Mouse (Mus musculus) small intestine, adult 2 months (tissue): ENCODE data around the gene Bace1. TPM values are rescaled to one million over a fixed set of nuclear protein-coding genes. Genes with fewer than 3 reads are reported as not detected.

ENCODE experiments used
- H3K27ac ChIP-seq: fragments of 200-500 bp; 2 replicates; pipeline ENCODE4 v1.5.1; 2012; ENCODE audit warnings: low read depth, low read length, control low read depth, inconsistent platforms; ENCODE audit not compliant: insufficient read depth
- H3K27me3 ChIP-seq: fragments of 200-500 bp; 2 replicates; pipeline ENCODE4 v1.6.1; 2012; ENCODE audit warnings: mild to moderate bottlenecking, moderate library complexity, low read length, inconsistent platforms; ENCODE audit not compliant: control insufficient read depth, insufficient read depth
- H3K36me3 ChIP-seq: fragments of 200-500 bp; 2 replicates; pipeline ENCODE4 v1.6.1; 2012; ENCODE audit warnings: mild to moderate bottlenecking, low read length, control low read depth, inconsistent platforms; ENCODE audit not compliant: control insufficient read depth, insufficient read depth
- H3K4me1 ChIP-seq: fragments of 200-500 bp; 2 replicates; pipeline ENCODE4 v1.6.1; 2012; ENCODE audit warnings: low read length, inconsistent platforms, mixed read lengths; ENCODE audit not compliant: control insufficient read depth, insufficient read depth, insufficient read length
- H3K4me3 ChIP-seq: fragments of 200-500 bp; 2 replicates; pipeline ENCODE4 v1.5.1; 2012; ENCODE audit warnings: low read depth, mild to moderate bottlenecking, control low read depth, inconsistent platforms, low read length, moderate library complexity
- CTCF ChIP-seq: fragments of 200-500 bp; IDR thresholded peaks from 2 replicates; pipeline ENCODE4 v1.5.1; 2012; ENCODE audit warnings: low read depth, mild to moderate bottlenecking, control low read depth, inconsistent platforms, low read length, moderate library complexity, mixed read lengths; ENCODE audit not compliant: insufficient replicate concordance, insufficient read length; ENCODE audit errors: extremely low read depth
- POLR2A ChIP-seq: fragments of 200-500 bp; IDR thresholded peaks from 2 replicates; pipeline ENCODE4 v1.6.1; 2012; ENCODE audit warnings: low read depth, mild to moderate bottlenecking, control low read depth, inconsistent platforms, low read length, moderate library complexity
- WGBS: fragments of 180-500 bp; shearing (Covaris S2); methylation state at CpG from one replicate; pipeline ENCODE4 v1.1.7; 2018; 5-methylcytosine and 5-hydroxymethylcytosine counted together
- polyA plus RNA-seq: library from polyadenylated mRNA; depleted of rRNA; stranded (reverse); fragments of >200 nt; gene quantifications from 2 replicates; pipeline ENCODE4 v1.2.3, GENCODE M21; 2012; rRNA removed

Bace1 gene
- polyA plus RNA-seq, 1 experiment = 5.2 TPM

DNA sequence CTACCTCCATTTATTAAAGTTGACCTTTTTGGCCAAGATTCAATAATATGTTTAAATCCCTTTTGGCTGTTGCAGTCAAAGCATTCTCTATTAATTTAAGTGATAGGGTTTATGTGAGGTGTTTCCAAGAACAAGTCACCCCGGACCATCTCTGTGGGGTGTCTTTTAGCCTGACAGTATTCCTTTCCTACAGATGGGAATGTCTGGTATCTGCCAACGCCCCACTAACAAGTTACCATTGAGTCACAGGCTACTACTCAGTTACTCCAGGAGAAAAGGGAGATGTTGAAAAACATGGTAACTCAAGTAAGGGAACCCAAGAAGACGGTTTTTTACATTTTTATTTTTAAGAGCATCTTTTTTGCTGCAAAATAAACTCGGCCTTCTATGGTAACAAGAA is 66.8 kb downstream of the Bace1 start:
- H3K36me3 ChIP-seq = peaks cover 17% of the 10 kb centered on the region
- no peak overlapping the region for H3K27ac ChIP-seq
- TF ChIP-seq CTCF (no peak), POLR2A (no peak)
- H3K4me1 ChIP-seq = peaks cover 4% of the 10 kb centered on the region; the same call in 1 of the 2 replicates
- WGBS = 51% methylated on average over 4 of the region's 4 CpGs
- H3K27me3 ChIP-seq = no peaks in the 10 kb centered on the region
- no peak overlapping the region for H3K4me3 ChIP-seq

DNA sequence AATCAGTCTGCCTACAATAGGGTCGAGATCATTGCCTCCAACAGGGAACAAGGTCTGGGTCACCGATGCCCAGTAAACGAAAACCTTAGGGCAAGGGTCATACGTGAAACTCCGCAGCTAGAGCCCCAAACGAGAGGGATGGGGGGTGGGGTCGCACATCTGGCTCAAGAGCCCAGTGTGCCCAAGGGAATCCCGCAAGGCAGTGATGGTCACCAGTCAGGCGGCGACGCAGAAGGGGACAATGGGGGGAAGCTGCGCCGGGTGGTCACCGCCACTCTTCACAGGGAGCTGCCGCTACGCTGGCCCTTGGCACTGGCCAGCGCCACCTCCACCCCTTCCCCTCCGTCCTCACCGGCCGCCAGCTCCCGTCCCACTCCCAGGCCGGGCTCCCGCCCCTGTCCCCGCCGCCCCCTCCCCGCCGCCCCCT is 67.4 kb downstream of the Bace1 start:
- no peak for TF ChIP-seq CTCF
- H3K27me3 ChIP-seq = no peaks in the 10 kb centered on the region
- 0% methylated on average over 19 of the region's 27 CpGs for WGBS
- peaks cover 22% of the 10 kb centered on the region for H3K36me3 ChIP-seq
- 0 out of 2 replicates have a peak overlapping the region, but pooled peaks have one; percentile 20 for H3K27ac ChIP-seq
- peak overlapping the region; percentile 83 for H3K4me3 ChIP-seq
- peaks cover 4% of the 10 kb centered on the region; the same call in 1 of the 2 replicates for H3K4me1 ChIP-seq

DNA sequence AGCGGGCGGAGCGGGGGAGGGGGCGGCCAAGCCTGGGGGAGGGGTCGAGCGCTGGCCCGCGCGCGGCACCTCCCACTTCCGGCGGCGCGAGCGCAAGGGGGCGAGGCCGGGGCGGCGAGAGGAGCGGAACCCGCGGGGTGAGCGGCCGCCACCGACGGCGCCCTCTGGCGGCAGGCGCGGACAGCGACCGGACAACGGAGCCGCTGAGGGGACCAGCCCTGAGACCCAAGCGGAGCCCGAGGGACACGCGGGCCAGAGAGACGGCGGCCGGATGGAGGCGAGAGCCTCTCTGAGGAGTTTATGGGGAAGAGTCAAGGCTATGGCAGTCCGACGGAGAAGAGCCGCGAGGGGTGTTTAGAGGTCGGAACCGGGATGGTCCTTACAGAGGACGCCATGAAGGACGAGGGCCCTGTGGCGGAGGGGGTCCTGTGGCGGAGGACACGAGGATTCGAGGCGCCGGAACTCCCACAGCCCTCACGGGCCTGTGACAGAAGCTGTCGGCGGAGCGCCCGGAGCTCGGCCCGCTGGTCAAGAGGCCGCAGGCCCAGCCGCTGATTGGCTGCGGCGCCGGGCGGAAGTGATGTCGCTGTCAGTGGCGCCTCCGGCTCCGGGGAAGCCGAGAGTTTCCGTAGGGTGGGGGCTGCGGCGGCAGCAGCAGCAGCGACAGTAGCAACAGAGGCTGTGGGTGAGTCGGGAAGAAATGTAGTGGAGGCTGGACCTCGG is 68.1 kb downstream of the Bace1 start, which contains the start of the genes Pcsk7 and Rnf214:
Gene Pcsk7 (plus strand): TSS at position 143 of the 723 bp plus-strand sequence.
Gene Rnf214 (minus strand): TSS at position 557 of the 723 bp plus-strand sequence.
- under 1% methylated on average over 74 of the region's 80 CpGs for WGBS
- peak; percentile 91 for TF ChIP-seq CTCF
- peak; percentile 92 for TF ChIP-seq POLR2A
- peak within 1 kb of the TSS; percentile 83 for H3K4me3 ChIP-seq
- H3K27me3 ChIP-seq = no peaks in the 10 kb centered on the region
- H3K36me3 ChIP-seq = peaks cover 27% of the 10 kb centered on the region
- peak within 1 kb of the TSS; percentile 100 for H3K27ac ChIP-seq
- H3K4me1 ChIP-seq = peaks cover 4% of the 10 kb centered on the region; the same call in 1 of the 2 replicates

DNA sequence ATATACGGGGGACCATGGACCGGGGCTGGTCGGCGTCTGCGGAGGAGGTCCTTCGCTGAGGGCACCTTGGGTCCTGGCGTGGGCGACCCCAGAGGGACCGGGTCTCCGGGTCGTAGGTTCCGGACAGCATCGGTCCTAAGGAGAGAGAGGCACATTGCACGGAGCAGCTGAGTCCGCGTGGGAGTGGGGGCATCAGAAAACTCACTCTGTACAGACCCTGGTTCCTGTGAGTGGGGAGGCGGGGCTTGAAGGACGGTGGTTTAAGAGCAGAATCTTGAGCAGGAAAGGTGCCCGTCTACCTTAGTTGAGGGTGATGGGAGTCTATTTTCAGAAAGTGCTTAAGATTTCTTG is 68.7 kb downstream of the Bace1 start:
- TF ChIP-seq POLR2A = no peak
- TF ChIP-seq CTCF = no peak
- WGBS = under 1% methylated on average over 18 of the region's 19 CpGs
- H3K36me3 ChIP-seq = peaks cover 28% of the 10 kb centered on the region

DNA sequence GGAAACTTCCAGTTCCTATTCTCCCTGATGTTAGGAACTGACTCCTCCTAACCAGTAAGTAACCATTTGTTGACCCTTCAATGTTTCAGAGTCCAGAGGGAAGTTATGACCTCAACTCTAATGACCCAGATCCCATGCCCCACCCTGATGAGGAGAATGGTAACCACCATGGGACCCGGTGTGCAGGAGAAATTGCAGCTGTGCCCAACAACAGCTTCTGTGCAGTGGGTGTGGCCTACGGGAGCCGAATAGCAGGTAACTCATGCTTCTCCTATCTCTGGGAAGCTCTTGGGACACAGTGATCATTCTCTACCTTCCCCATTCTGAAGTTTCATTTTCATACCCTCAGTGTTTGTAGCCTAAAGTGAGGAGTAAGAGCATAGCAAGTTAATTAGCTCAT is 72.6 kb downstream of the Bace1 start:
- 59% methylated on average over 3 of the region's 3 CpGs for WGBS
- H3K27ac ChIP-seq = no peak overlapping the region
- TF ChIP-seq POLR2A (no peak), CTCF (no peak)
- no peak overlapping the region for H3K4me3 ChIP-seq
- H3K4me1 ChIP-seq = no peaks in the 10 kb centered on the region
- H3K36me3 ChIP-seq = peaks cover 62% of the 10 kb centered on the region
- H3K27me3 ChIP-seq = no peaks in the 10 kb centered on the region

More for the DNA sequence above, 68.7 kb downstream of the Bace1 start:
- no peaks in the 10 kb centered on the region for H3K27me3 ChIP-seq
- peak overlapping the region; percentile 67 for H3K27ac ChIP-seq
- peaks cover 4% of the 10 kb centered on the region; the same call in 1 of the 2 replicates for H3K4me1 ChIP-seq
- peak overlapping the region; percentile 83 for H3K4me3 ChIP-seq

DNA sequence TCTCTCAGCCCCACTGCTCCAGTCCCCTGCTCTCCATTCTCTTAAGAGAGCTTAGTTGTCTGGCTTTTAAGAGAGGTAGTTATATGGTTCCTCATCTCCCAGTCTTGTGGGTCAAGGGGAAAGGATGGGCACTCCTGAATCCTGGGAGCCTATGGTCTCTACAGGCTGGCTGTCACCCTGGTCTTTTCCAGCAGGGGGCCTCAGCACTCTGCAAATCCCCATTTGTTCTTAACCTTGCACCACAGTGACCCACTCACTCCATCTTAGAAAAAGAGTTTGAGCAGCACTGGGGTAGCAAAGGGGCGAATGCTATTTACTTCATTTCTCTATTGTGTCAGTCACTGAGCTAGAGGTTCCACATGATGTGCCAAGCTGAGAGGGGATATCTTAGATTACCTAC is 73.3 kb downstream of the Bace1 start:
- WGBS = 71% methylated on average over 1 of the region's 1 CpGs
- H3K36me3 ChIP-seq = peaks cover 65% of the 10 kb centered on the region
- H3K4me1 ChIP-seq = no peaks in the 10 kb centered on the region
- no peak overlapping the region for H3K27ac ChIP-seq
- H3K27me3 ChIP-seq = no peaks in the 10 kb centered on the region
- TF ChIP-seq CTCF (peak; percentile 67; the same call in 1 of the 2 replicates), POLR2A (no peak)
- H3K4me3 ChIP-seq = no peak overlapping the region

Other genes starting within 250 kb of the Bace1 start
- gene Cep164, start 9.9 kb upstream of the Bace1 start, polyA plus RNA-seq = 4.9 and 12.9 TPM in 2 replicates
- 14.2 and 38.9 TPM in 2 replicates for gene Pcsk7, start 67.9 kb downstream of the Bace1 start, polyA plus RNA-seq
- gene Rnf214, start 68.3 kb downstream of the Bace1 start, polyA plus RNA-seq = 4.8 and 11.4 TPM in 2 replicates
- gene Tagln, start 97.5 kb downstream of the Bace1 start, polyA plus RNA-seq = 323 and 328 TPM in 2 replicates
- 337 and 348 TPM in 2 replicates for gene Sidt2, start 116.7 kb downstream of the Bace1 start, polyA plus RNA-seq
- gene Pafah1b2, start 174.1 kb downstream of the Bace1 start, polyA plus RNA-seq = 2.5 and 12.8 TPM in 2 replicates
- gene Sik3, start 174.2 kb downstream of the Bace1 start, polyA plus RNA-seq = 9.2 and 14.5 TPM in 2 replicates